Mouse (Mus musculus) intestine, embryonic 15.5 days (tissue): Measurements from ENCODE around the gene Cbx7. TPM values are rescaled to one million over a fixed set of nuclear protein-coding genes. Genes with fewer than 3 reads are reported as not detected.
A peak's percentile ranks its signal among the peaks of the same experiment; 100 is the strongest.
"Not testable (repeated sequence)": the region's sequence is repeated elsewhere in the genome, so short reads cannot be mapped to it uniquely, and the experiment has no call there.

Experiments used
- ATAC-seq: fragments of 200-750 bp; cut with Nextera tagmentation; 2 replicates; pipeline ENCODE4 v1.8.0; 2017; ENCODE audit warnings: moderate TSS enrichment, moderate library complexity
- H3K27ac ChIP-seq: fragments of 300-500 bp; sonication (generic); 2 replicates; pipeline ENCODE4 v1.5.1; 2015; ENCODE audit warnings: mild to moderate bottlenecking, inconsistent platforms
- H3K27me3 ChIP-seq: fragments of 300-500 bp; sonication (generic); replicated peaks from 2 replicates; pipeline ENCODE4 v1.6.1; 2015; ENCODE audit warnings: inconsistent platforms
- H3K36me3 ChIP-seq: fragments of 300-500 bp; sonication (generic); 2 replicates; pipeline ENCODE4 v1.6.1; 2015; ENCODE audit warnings: inconsistent platforms
- H3K4me1 ChIP-seq: fragments of 300-500 bp; sonication (generic); replicated peaks from 2 replicates; pipeline ENCODE4 v1.6.1; 2015; ENCODE audit warnings: inconsistent platforms
- H3K4me2 ChIP-seq: fragments of 300-500 bp; sonication (generic); replicated peaks from 2 replicates; pipeline ENCODE4 v1.6.1; 2015; ENCODE audit warnings: mild to moderate bottlenecking, inconsistent platforms
- H3K4me3 ChIP-seq: fragments of 300-500 bp; sonication (generic); replicated peaks from 2 replicates; pipeline ENCODE4 v1.5.1; 2015; ENCODE audit warnings: inconsistent platforms
- H3K9ac ChIP-seq: fragments of 300-500 bp; sonication (generic); 2 replicates; pipeline ENCODE4 v1.6.1; 2015; ENCODE audit warnings: inconsistent platforms
- H3K9me3 ChIP-seq: fragments of 300-500 bp; sonication (generic); 2 replicates; pipeline ENCODE4 v1.6.1; 2016; ENCODE audit warnings: inconsistent platforms
- WGBS: fragments of 180-500 bp; shearing (Covaris S2); methylation state at CpG from one replicate; pipeline ENCODE4 v1.1.7; 2015; 5-methylcytosine and 5-hydroxymethylcytosine counted together
- polyA plus RNA-seq: library from polyadenylated mRNA; unstranded; fragments of >200 nt; fragmentation: Nextera tagmentation; extraction: Ambion mirVana; gene quantifications from 2 replicates; pipeline ENCODE4 v1.2.1, GENCODE M21; 2015

Gene Cbx7
- polyA plus RNA-seq, 1 experiment from 2014 or later, result 4.6 TPM

DNA sequence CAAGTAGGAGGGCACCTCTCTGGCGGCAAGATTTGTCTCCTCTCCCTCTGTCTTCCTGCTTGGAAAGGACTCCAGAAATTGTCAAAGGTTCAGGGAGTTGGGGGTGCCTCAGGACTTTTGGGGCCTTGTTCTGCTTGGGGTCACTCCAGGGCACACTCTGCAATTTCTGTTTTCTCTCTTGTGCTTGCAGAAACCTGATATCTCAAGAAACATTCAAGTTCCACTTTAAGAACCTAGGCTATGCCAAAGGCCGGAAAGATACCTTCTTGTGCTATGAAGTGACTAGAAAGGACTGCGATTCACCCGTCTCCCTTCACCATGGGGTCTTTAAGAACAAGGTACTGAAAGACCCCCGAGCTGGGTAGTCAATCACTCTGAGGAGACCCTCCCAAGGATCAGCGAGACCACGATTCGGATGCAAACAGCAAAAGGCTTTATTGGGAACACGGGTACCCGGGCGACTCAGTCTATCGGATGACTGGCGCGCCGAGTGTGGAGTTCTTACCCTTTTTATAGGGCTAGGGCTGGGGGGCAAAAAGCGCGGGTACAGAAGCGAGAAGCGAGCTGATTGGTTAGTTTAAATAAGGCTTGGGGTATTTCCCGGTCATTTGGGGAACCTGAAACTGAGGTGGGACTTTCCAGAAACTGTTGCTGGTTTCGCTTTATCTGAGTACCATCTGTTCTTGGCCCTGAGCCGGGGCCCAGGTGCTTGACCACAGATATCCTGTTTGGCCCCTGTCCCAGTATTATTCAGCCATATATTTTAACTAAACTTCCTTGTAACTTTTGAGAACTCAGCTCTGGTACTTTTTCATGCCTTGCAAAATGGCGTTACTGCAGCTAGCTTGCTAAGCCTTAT, 75.5 kb downstream of the Cbx7 start:
- not testable (repeated sequence) for H3K9ac ChIP-seq, H3K27ac ChIP-seq, H3K9me3 ChIP-seq, ATAC-seq, H3K4me3 ChIP-seq, H3K4me2 ChIP-seq, H3K27me3 ChIP-seq, H3K36me3 ChIP-seq
- H3K4me1 ChIP-seq, result peaks cover 12% of the 10 kb centered on the region
- 81% methylated on average over 12 of the region's 23 CpGs for whole genome bisulfite sequencing

DNA sequence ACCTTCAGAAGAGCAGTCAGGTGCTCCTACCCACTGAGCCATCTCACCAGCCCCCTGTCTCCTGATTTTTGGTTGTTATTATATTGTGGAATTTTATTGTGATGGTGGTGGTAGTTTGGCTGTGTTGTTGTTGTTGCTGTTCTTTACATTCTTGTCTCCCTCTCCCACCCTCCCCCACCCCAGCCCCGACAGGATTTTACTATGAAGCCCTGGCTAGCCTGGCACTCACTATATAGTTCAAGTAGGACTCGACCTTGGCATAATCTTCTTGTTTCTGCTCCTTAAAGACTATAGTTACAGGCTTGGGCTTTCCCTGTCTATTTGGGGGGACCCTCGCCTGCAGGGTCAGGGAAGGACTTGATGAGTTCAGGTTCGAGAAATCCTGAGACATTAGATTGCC, 76.6 kb downstream of the Cbx7 start:
- no peak overlapping the region for H3K27ac ChIP-seq
- no peak for ATAC-seq
- peak overlapping the region; percentile 24; the same call in 1 of the 2 replicates for H3K4me2 ChIP-seq

DNA sequence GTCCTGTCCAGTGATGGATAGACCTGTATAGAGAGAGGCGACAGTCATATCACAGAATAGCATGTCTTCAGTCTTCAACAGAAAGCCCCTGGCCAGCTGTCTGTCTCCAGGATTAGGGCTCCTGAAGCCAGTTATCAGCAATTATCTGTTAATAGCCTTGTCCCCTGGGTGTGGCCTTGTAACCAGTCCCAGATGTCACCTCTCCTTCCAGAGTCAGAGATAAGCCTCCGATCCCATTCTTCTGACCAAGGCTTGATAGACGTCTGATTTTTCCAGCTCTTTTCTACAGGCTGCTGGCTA, 77.1 kb downstream of the Cbx7 start:
- H3K4me3 ChIP-seq, result no peak overlapping the region
- no peak; the same call in 1 of the 2 replicates for ATAC-seq
- H3K27me3 ChIP-seq, result no peaks in the 10 kb centered on the region
- no peak overlapping the region for H3K27ac ChIP-seq
- no peaks in the 10 kb centered on the region for H3K36me3 ChIP-seq
- H3K4me1 ChIP-seq, result peaks cover 12% of the 10 kb centered on the region
- 39% methylated on average over 3 of the region's 3 CpGs for WGBS
- no peak overlapping the region for H3K9ac ChIP-seq
- H3K4me2 ChIP-seq, result 0 out of 2 replicates have a peak overlapping the region, but pooled peaks have one; percentile 24
- H3K9me3 ChIP-seq, result no peaks in the 10 kb centered on the region

More for the DNA sequence above, 76.6 kb downstream of the Cbx7 start:
- Histone ChIP-seq H3K4me1 (peaks cover 12% of the 10 kb centered on the region), H3K36me3 (no peaks in the 10 kb centered on the region), H3K4me3 (no peak overlapping the region), H3K9me3 (no peaks in the 10 kb centered on the region), H3K27me3 (no peaks in the 10 kb centered on the region), H3K9ac (no peak overlapping the region)
- WGBS, result 81% methylated on average over 4 of the region's 4 CpGs

DNA sequence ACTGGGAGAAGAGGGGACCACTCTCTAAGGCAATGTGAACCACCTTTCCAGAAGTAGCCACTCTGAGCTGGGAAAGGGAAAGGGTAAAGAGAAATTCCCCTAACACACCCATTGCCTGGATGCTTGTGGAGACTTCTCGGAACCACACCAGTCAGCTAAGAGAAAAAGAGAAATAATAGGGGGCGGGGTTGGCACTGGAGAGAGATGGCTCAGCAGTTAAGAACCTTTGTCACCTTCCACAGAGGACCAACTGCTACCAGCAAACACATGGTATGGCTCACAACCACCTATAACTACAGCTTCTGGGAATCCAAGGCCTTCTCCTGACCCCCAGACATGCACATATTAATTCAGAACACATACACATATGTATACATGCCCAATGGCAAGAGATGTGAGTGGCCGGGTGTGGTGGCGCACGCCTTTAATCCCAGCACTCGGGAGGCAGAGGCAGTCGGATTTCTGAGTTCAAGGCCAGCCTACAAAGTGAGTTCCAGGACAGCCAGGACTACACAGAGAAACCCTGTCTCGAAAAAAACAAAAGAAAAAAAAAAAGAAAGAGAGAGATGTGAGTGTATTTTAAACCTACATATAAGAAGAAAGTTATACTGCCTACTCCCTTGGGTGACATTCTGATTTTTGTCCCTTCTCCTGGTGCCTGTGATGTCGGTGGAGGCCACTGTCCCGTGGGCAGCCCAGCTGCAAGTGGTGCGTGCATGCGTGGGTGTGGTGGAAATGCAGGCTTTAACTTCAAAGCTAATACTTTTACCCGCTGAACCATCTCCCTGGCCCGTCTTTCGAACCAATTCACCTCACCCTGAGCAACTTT, 77.7 kb downstream of the Cbx7 start:
- H3K27ac ChIP-seq, result no peak overlapping the region
- H3K36me3 ChIP-seq, result no peaks in the 10 kb centered on the region
- H3K27me3 ChIP-seq, result no peaks in the 10 kb centered on the region
- peaks cover 12% of the 10 kb centered on the region for H3K4me1 ChIP-seq
- WGBS, result 73% methylated on average over 15 of the region's 15 CpGs
- H3K9ac ChIP-seq, result no peak overlapping the region
- H3K4me2 ChIP-seq, result peak overlapping the region; percentile 75
- H3K9me3 ChIP-seq, result no peaks in the 10 kb centered on the region
- peak overlapping the region; percentile 42; the same call in 1 of the 2 replicates for H3K4me3 ChIP-seq
- ATAC-seq, result no peak

DNA sequence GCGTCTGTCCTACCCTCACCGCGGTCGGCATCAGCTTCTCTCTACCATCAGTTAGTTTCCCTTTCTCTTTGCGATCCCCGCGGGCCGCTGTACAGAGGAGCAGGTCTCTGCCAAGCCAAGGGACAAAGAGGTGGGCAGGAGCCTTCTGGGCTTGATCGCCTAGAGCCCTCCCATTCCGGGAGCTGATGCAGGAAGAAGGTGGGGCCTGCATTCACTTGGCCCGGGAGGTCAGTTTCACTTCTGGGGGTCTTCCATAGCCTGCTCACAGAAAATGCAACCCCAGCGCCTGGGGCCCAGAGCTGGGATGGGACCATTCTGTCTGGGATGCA, 78.7 kb downstream of the Cbx7 start:
- Histone ChIP-seq H3K36me3 (no peaks in the 10 kb centered on the region), H3K27me3 (no peaks in the 10 kb centered on the region), H3K4me3 (peak overlapping the region; percentile 42), H3K27ac (0 out of 2 replicates have a peak overlapping the region, but pooled peaks have one; percentile 22), H3K9me3 (no peaks in the 10 kb centered on the region), H3K4me2 (peak overlapping the region; percentile 75), H3K4me1 (peaks cover 12% of the 10 kb centered on the region), H3K9ac (peak overlapping the region; percentile 34)
- ATAC-seq, result peak; percentile 69
- WGBS, result 2% methylated on average over 12 of the region's 12 CpGs

DNA sequence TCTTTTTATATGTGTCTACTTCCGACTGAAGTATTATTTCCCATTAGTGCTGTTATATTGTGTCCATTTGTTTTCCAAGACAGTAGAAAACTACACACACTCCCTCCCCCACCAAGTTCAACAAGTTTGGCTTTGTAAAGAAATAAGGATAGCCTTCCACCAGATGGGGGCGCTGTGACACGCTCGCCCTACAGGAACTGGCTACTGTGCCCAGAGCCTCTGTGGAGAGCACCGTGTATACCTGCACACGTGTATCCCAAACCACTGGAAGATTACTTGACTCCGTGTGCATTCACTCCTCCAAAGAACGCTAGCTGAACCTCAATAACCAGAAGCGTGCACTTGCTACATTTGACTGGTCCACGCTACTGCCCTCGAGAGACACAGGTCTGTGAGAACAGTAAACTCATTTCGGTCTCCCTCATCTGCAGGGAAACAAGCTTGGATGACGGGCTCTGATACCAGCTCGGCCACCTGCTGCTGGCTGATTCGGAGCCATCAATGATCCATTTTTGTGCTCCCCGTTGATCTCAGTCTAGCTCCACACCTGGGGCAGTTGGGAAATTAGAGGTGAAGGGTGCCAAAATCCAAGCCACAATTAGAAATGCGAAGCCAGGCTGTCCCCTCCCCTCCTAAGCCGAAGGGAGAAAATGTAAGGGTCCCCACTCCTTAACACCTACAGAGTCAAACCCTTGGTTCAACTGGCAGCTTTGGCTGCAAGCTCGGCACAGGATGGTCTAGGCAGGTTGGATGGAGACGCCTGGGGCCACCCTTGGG, 79.3 kb downstream of the Cbx7 start, which contains the start of gene Apobec3:
Apobec3 (plus strand) TSS at position 224 of the 777 bp plus-strand sequence.
- no peaks in the 10 kb centered on the region for H3K9me3 ChIP-seq
- H3K4me2 ChIP-seq, result peak within 1 kb of the TSS; percentile 75
- peak within 1 kb of the TSS; percentile 42 for H3K4me3 ChIP-seq
- 0 out of 2 replicates have a peak within 1 kb of the TSS, but pooled peaks have one; percentile 22 for H3K27ac ChIP-seq
- peaks cover 12% of the 10 kb centered on the region for H3K4me1 ChIP-seq
- peak within 1 kb of the TSS; percentile 34 for H3K9ac ChIP-seq
- peak; percentile 71 for ATAC-seq
- WGBS, result 4% methylated on average over 20 of the region's 20 CpGs
- H3K27me3 ChIP-seq, result no peaks in the 10 kb centered on the region
- H3K36me3 ChIP-seq, result no peaks in the 10 kb centered on the region

DNA sequence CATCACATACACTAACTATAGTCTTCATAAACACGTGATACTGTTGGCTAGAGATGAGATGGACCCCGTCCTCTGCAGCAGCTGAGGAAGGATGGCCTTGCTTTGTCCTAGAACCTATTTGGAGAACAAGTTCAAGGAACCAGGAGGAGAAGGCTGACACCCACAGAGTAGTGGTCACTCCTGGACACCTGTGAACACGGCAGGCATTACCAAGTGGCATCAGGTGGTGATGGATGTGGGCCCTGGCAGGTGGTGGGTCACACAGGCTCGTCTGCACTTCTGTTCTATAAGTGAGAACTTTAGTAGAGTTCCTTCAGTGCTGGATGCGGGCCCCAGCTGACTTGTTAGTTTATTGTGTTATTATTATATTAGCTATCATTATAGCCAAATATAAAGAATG, 86.1 kb downstream of the Cbx7 start:
- H3K27me3 ChIP-seq, result no peaks in the 10 kb centered on the region
- no peak overlapping the region for H3K4me2 ChIP-seq
- no peak overlapping the region for H3K9ac ChIP-seq
- H3K9me3 ChIP-seq, result no peaks in the 10 kb centered on the region
- no peak overlapping the region for H3K27ac ChIP-seq
- no peak overlapping the region for H3K4me3 ChIP-seq
- peaks cover 3% of the 10 kb centered on the region; the same call in 1 of the 2 replicates for H3K4me1 ChIP-seq
- WGBS, result 63% methylated on average over 5 of the region's 5 CpGs
- no peak for ATAC-seq
- H3K36me3 ChIP-seq, result no peaks in the 10 kb centered on the region

DNA sequence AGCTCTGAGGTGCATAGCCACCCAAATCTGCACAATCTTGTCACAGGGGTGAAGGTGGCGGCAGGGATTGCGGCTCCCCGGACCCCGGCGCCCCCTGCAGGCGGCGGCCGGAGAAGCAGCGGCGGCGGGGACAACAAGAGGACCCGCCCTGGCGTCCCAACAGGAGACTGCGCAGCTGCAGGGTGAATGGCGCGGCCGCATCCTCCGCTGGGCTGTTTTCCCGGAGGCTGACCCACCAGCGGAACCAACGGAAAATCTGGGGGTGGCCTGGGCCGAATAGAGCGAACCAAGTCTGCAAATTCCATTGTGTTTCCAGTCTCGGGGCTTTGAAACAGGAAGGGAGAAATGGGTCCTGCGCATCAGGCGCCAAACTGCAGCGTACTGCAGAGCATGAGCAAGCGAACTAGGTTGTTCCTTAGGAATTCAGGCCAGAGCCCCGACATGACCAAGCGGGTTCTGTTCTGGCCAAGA, 87.5 kb downstream of the Cbx7 start:
- peak overlapping the region; percentile 45 for H3K4me3 ChIP-seq
- H3K9me3 ChIP-seq, result no peaks in the 10 kb centered on the region
- peaks cover 6% of the 10 kb centered on the region for H3K4me1 ChIP-seq
- peak overlapping the region; percentile 31 for H3K9ac ChIP-seq
- under 1% methylated on average over 30 of the region's 30 CpGs for WGBS
- no peaks in the 10 kb centered on the region for H3K27me3 ChIP-seq
- H3K27ac ChIP-seq, result peak overlapping the region; percentile 66
- peak overlapping the region; percentile 63 for H3K4me2 ChIP-seq
- no peaks in the 10 kb centered on the region for H3K36me3 ChIP-seq
- ATAC-seq, result peak; percentile 89

DNA sequence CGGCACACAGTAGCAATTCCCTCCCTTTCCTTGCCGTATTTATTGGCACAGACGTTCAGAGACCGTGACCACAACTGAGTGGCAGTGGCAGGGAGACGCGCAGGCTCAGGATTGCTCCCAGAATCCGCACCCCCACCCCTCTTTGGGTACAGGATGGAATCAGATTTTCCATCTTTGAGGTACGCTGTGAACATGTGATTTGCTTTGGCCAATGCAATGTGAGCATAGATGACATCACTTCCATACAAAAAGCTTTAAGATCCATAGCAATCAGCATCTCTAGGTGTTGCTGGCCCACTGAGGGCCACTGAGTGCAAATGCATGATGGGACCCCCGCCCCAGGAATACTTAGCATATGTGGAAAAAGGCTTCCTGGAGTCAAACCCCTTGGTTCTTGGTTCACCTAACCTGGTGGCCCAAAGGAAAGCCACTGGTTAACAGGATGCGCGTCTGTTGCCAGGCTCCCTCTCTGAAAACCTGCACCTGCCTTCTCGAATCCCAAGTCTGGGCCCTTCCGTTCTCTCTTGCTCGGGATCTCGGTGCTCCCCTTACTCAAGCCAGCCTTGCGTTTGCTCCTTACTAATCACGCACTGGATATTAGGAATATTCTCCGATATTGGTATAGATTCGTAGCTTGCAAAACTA, 88.2 kb downstream of the Cbx7 start:
- Histone ChIP-seq H3K4me3 (peak overlapping the region; percentile 45), H3K9me3 (no peaks in the 10 kb centered on the region), H3K9ac (0 out of 2 replicates have a peak overlapping the region, but pooled peaks have one; percentile 31), H3K27ac (no peak overlapping the region), H3K36me3 (no peaks in the 10 kb centered on the region), H3K27me3 (no peaks in the 10 kb centered on the region), H3K4me1 (peaks cover 6% of the 10 kb centered on the region), H3K4me2 (peak overlapping the region; percentile 63)
- 32% methylated on average over 19 of the region's 19 CpGs for WGBS
- ATAC-seq, result peak; percentile 9; the same call in 1 of the 2 replicates

DNA sequence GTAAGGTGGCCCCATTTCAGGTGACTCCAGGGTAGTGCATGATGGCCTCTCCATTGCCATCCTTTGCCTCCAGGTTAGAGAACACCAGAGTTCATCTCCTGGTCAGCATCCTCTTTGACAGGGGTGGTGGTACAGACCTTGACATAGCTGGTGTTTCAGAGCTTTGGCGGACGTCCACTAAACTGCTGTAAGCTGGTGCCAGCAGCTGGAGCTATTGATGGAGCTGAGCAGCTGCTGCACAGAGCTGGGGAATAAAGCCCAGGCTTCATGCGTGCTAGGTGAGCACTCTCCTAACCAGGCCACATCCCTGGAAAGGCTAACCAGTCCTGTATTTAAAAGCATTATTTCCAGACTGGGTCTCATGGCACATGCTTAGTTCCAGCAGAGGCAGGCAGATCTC, 90.4 kb downstream of the Cbx7 start:
- 81% methylated on average over 3 of the region's 3 CpGs for WGBS
- Histone ChIP-seq H3K4me2 (no peak overlapping the region), H3K4me1 (peaks cover 6% of the 10 kb centered on the region), H3K27ac (no peak overlapping the region), H3K4me3 (no peak overlapping the region), H3K36me3 (no peaks in the 10 kb centered on the region), H3K9ac (no peak overlapping the region), H3K9me3 (no peaks in the 10 kb centered on the region), H3K27me3 (no peaks in the 10 kb centered on the region)
- ATAC-seq, result no peak

DNA sequence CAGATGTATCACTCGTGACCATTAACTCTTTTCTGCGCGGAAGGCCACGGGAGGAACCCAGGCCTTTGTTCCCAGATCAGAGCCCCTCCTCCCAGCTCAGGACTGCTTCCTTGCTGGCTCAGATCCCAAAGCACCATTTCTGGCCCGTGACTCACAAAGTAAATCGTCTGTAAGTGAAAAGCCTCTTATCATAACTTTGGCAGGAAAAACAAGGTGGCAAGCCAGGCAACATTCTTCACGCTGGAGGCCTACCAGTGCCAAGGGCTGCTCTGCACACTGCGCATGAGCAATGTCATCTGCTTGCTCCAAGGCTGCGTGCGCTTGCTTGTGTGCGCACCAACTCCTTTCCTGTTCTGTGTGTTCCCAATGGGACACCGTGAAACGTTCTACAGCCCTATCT, 91.6 kb downstream of the Cbx7 start:
- Histone ChIP-seq H3K4me2 (peak overlapping the region; percentile 0; the same call in 1 of the 2 replicates), H3K9me3 (no peaks in the 10 kb centered on the region), H3K4me3 (no peak overlapping the region), H3K27me3 (no peaks in the 10 kb centered on the region), H3K27ac (peak overlapping the region; percentile 54), H3K4me1 (peaks cover 6% of the 10 kb centered on the region), H3K9ac (no peak overlapping the region), H3K36me3 (no peaks in the 10 kb centered on the region)
- 20% methylated on average over 13 of the region's 13 CpGs for WGBS
- ATAC-seq, result peak; percentile 77
